Mouse (Mus musculus): ENCODE measurements around the gene Rpl23. TPM values are rescaled to one million over a fixed set of nuclear protein-coding genes. Genes with fewer than 3 reads are reported as not detected.
A peak's percentile ranks its signal among the peaks of the same experiment; 100 is the strongest.

The Rpl23 gene
- polyA plus RNA-seq, 1 experiment from 2014 or later: 518 TPM

DNA sequence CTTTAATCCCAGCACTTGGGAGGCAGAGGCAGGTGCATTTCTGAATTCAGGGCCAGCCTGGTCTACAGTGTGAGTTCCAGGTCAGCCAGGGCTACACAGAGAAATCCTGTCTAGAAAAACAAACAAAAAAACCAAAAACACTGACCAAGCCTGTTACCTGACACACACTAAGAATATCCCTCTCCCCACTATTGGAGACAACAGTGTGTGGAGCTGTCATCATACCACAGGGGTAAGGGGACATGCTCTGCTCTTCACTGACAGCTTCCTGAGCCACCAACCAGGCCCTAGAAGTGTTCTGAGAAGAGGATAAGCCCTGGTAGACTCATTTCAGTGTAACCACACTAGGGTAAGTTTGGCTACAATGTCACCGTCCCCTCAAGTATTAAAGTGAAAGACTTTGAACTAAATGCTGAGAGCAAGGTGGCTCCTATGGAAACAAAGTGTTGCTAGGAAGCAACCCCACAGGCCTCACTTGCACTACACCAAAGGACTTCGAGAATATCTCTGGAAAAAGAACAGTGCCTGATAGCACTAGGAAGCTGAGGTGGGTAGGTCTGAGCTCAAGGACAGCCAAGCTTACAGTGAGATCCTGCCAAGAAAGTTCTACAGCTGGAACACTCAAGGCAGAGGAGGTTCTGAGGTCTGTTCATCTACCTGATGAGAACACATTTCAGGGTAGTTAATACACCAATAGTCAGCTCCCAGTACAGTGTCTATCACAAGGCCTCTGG is 2.1 kb downstream of the Rpl23 start:
- peaks cover 59% of the 10 kb centered on the region for H3K36me3 ChIP-seq
- peak overlapping the region; percentile 64 for H3K4me2 ChIP-seq
- H3K4me1 ChIP-seq (replicated peaks): peaks cover 20% of the 10 kb centered on the region
- WGBS: 81% methylated on average over 2 of the region's 2 CpGs
- H3K27ac ChIP-seq: no peak overlapping the region
- H3K27me3 ChIP-seq: no peaks in the 10 kb centered on the region
- H3K9me3 ChIP-seq: 0 out of 2 replicates have a peak, but pooled peaks cover 2% of the 10 kb centered on the region
- no peak for ATAC-seq (ENCODE audit: insufficient number of reproducible peaks, insufficient read depth, low FRiP score, low TSS enrichment, low read depth)
- peak overlapping the region; percentile 95; the same call in 1 of the 2 replicates for H3K9ac ChIP-seq (replicated peaks)
- H3K4me3 ChIP-seq (replicated peaks): peak overlapping the region; percentile 78

DNA sequence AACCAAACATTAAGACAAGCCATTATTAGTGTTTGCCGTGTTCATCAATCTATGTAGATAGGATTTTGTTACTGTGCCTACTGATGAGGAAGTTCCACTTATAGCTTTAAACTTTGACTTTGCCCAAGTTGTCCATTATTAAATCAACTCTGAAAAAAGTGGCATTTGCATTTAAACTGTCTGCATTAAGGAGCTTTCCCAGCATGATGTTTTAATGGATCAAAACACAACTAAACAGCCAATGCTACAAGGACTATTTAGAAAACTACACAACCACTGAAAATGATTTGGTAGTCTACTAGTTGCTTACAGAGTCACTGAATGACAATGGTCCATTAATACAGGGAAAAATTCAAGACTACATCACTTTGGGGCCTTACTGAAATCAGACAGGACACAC is 3.3 kb downstream of the Rpl23 start:
- Histone ChIP-seq H3K27me3 (no peaks in the 10 kb centered on the region), H3K4me2 (no peak overlapping the region), H3K27ac (no peak overlapping the region), H3K36me3 (peaks cover 62% of the 10 kb centered on the region), H3K9me3 (no peaks in the 10 kb centered on the region), H3K9ac (replicated peaks) (no peak overlapping the region), H3K4me1 (replicated peaks) (peaks cover 20% of the 10 kb centered on the region), H3K4me3 (replicated peaks) (no peak overlapping the region)
- WGBS: 97% methylated on average over 1 of the region's 1 CpGs
- ATAC-seq (ENCODE audit: insufficient number of reproducible peaks, insufficient read depth, low FRiP score, low TSS enrichment, low read depth): no peak

DNA sequence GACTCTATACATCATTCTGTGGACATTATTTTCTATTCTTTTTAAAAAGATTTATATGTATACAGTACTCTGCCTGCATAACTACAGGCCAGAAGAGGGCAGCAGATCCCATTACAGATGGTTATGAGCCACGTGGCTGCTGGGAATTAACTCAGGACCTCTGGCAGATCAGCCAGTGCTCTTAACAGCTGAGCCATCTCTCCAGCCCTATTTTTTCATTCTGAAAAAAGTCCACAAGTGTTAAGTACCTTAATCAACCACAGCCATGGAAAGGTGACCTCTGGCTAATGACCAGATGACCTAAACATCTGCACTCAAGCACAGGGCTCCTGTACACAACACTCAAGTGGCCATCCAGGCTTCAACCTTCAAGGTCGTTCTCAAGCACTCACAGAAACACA is 5.1 kb downstream of the Rpl23 start:
- 36% methylated on average over 2 of the region's 2 CpGs for WGBS
- Histone ChIP-seq H3K27ac (no peak overlapping the region), H3K36me3 (peaks cover 62% of the 10 kb centered on the region), H3K9me3 (no peaks in the 10 kb centered on the region), H3K4me3 (replicated peaks) (no peak overlapping the region), H3K4me1 (replicated peaks) (peaks cover 15% of the 10 kb centered on the region), H3K9ac (replicated peaks) (no peak overlapping the region), H3K4me2 (no peak overlapping the region), H3K27me3 (no peaks in the 10 kb centered on the region)
- no peak for ATAC-seq (ENCODE audit: insufficient number of reproducible peaks, insufficient read depth, low FRiP score, low TSS enrichment, low read depth)

DNA sequence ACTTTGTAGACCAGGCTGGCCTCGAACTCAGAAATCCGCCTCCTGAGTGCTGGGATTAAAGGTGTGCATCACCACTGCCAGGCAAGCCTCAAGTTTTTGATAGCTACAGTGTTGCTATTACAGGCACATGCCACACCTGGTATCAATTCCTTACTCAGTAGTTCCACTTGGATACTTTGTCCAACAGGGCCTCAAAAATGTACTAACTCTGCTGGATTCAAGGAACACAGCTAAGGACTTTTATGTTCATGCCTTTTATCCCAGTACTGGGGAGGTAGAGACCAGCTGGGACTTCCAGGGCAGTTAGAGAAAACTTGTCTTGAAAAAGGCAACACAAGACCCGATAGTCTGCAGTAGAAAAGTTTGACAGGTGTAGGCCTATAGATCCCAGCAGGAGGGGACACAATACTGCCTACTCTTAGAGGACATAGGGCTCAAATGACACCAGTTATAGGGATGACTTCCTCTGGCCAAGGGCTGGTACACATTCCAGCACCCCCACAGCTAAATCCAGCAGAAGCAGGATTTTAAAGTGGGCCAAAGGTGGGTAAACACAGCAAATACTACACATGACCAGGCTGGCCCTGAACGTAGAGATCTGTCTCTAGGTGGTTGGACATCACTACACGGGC is 5.6 kb downstream of the Rpl23 start:
- no peak for ATAC-seq (ENCODE audit: insufficient number of reproducible peaks, insufficient read depth, low FRiP score, low TSS enrichment, low read depth)
- WGBS: 63% methylated on average over 5 of the region's 5 CpGs
- Histone ChIP-seq H3K4me2 (no peak overlapping the region), H3K9ac (replicated peaks) (no peak overlapping the region), H3K9me3 (no peaks in the 10 kb centered on the region), H3K4me1 (replicated peaks) (peaks cover 15% of the 10 kb centered on the region), H3K36me3 (peaks cover 62% of the 10 kb centered on the region), H3K4me3 (replicated peaks) (no peak overlapping the region), H3K27me3 (no peaks in the 10 kb centered on the region), H3K27ac (peak overlapping the region; percentile 5; the same call in 1 of the 2 replicates)

DNA sequence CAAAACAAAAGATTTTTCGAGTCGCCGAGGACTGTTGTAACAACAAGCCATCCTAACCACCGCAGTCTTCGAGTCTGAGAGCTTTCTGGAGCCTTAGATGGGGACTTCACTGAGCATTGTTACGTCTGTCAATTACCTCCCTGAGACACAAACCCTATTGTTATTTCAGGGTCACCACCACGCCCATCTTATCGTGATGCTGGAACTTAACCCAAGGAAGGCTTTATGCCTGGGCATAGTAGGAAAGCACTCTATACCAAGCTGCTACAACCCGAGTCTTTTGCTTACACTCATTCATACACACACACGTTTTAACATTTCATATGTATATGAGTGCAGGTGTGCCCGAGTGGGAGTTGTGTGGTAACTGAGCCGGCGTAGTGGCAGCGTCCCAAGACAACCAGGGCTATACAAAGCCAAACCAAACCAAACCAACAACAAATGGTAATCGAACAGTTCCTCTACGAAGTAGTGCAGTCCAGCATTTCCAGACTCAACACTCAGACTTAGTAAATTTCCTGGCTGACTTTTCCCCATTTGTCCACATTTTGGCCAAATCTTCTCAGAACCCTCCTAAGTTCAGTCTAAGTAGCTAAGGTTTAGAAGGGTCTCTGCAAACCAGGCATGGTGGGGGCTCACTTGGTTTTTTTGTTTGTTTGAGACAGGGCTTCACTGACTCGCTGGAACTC is 6.3 kb downstream of the Rpl23 start, which contains the start of gene 1700001P01Rik:
1700001P01Rik (minus strand) TSS at position 111 of the 689 bp plus-strand sequence.
- ATAC-seq (ENCODE audit: insufficient number of reproducible peaks, insufficient read depth, low FRiP score, low TSS enrichment, low read depth): no peak
- Histone ChIP-seq H3K4me1 (replicated peaks) (peaks cover 12% of the 10 kb centered on the region), H3K4me3 (replicated peaks) (no peak within 1 kb of the TSS), H3K27ac (peak within 1 kb of the TSS; percentile 5; the same call in 1 of the 2 replicates), H3K27me3 (no peaks in the 10 kb centered on the region), H3K9me3 (no peaks in the 10 kb centered on the region), H3K4me2 (no peak within 1 kb of the TSS), H3K9ac (replicated peaks) (no peak within 1 kb of the TSS), H3K36me3 (peaks cover 60% of the 10 kb centered on the region)
- 59% methylated on average over 17 of the region's 17 CpGs for WGBS

DNA sequence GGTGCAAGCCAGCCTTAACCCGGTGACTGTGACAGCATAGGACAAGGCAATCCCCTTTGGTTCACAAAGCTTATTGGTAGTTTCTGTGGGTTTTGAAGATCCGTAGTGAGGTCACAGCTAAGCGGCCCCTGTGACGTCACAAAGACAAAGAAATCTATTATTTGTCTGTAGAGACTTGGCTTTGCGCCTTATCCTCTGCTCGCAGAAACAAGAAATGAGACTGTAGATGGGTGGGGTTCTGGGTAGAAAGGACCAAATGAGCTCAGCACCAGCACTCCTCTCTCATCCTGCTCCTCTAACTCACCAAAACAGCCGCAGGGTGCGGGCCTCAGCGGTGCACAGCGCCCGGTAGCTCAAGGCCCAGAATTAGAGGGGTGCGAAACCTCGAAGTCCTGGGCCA is 7.1 kb downstream of the Rpl23 start:
- ATAC-seq (ENCODE audit: insufficient number of reproducible peaks, insufficient read depth, low FRiP score, low TSS enrichment, low read depth): no peak
- H3K27me3 ChIP-seq: no peaks in the 10 kb centered on the region
- H3K36me3 ChIP-seq: peaks cover 53% of the 10 kb centered on the region
- H3K9ac ChIP-seq (replicated peaks): no peak overlapping the region
- H3K4me1 ChIP-seq (replicated peaks): peaks cover 4% of the 10 kb centered on the region; the same call in 1 of the 2 replicates
- H3K9me3 ChIP-seq: no peaks in the 10 kb centered on the region
- WGBS: 76% methylated on average over 13 of the region's 13 CpGs
- no peak overlapping the region for H3K4me3 ChIP-seq (replicated peaks)
- H3K4me2 ChIP-seq: no peak overlapping the region
- H3K27ac ChIP-seq: no peak overlapping the region

DNA sequence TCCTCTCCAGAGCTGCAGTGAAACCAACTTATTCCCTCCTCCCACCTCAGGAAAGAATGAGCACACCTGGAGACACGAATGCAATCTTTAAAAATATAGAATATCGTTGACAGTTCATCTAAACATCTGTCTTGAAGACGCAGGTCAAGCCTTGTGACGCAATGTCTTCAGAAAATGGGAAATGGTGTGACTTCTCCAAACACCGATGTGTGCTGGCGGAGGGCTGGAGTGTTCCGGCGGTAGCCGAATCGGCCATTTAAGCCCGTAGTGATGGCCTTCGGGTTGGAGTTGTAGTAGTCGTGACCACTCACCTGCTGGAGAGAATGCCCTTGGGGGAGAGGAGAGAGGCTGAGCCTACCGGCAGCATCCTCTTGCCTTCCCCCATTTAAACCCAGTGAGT is 10.8 kb downstream of the Rpl23 start:
- no peaks in the 10 kb centered on the region for H3K27me3 ChIP-seq
- H3K4me2 ChIP-seq: no peak overlapping the region
- WGBS: 80% methylated on average over 14 of the region's 14 CpGs
- H3K9me3 ChIP-seq: no peaks in the 10 kb centered on the region
- no peak overlapping the region for H3K9ac ChIP-seq (replicated peaks)
- peaks cover 16% of the 10 kb centered on the region for H3K36me3 ChIP-seq
- H3K4me3 ChIP-seq (replicated peaks): no peak overlapping the region
- no peak for ATAC-seq (ENCODE audit: insufficient number of reproducible peaks, insufficient read depth, low FRiP score, low TSS enrichment, low read depth)
- no peak overlapping the region for H3K27ac ChIP-seq
- H3K4me1 ChIP-seq (replicated peaks): no peaks in the 10 kb centered on the region

DNA sequence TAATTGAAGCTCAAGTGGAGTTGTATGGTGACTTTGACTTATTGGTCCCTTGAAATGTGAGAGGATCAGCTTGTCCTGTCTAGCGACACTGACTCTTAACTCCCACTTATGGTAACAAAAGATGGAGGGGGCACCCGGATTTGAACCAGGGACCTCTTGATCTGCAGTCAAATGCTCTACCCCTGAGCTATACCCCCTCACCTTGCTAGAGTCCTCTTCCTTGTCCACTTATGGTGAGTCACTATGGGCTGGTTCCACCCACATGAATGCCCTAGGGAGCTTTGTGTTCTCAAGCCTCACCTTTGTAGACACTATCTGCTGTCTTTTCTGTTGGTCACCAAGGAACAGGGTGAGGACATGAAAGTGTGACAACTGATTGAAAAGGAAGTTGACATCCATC is 12.5 kb downstream of the Rpl23 start:
- peaks cover 10% of the 10 kb centered on the region for H3K4me1 ChIP-seq (replicated peaks)
- no peaks in the 10 kb centered on the region for H3K27me3 ChIP-seq
- no peaks in the 10 kb centered on the region for H3K9me3 ChIP-seq
- no peak overlapping the region for H3K4me2 ChIP-seq
- ATAC-seq (ENCODE audit: insufficient number of reproducible peaks, insufficient read depth, low FRiP score, low TSS enrichment, low read depth): no peak
- H3K4me3 ChIP-seq (replicated peaks): no peak overlapping the region
- no peaks in the 10 kb centered on the region for H3K36me3 ChIP-seq
- WGBS: 34% methylated on average over 2 of the region's 2 CpGs
- no peak overlapping the region for H3K27ac ChIP-seq
- no peak overlapping the region for H3K9ac ChIP-seq (replicated peaks)

GRCm38 (mm10) chr11:97766154-97766881 is 15.9 kb downstream of the Rpl23 start, which contains the start of gene Cwc25:
Gene Cwc25 (minus strand): TSS chr11:97766556.
- no peaks in the 10 kb centered on the region for H3K27me3 ChIP-seq
- H3K9ac ChIP-seq (replicated peaks): peak within 1 kb of the TSS; percentile 89
- H3K4me1 ChIP-seq (replicated peaks): peaks cover 10% of the 10 kb centered on the region
- H3K9me3 ChIP-seq: no peaks in the 10 kb centered on the region
- 1% methylated on average over 38 of the region's 38 CpGs for WGBS
- H3K27ac ChIP-seq: peak within 1 kb of the TSS; percentile 86
- H3K36me3 ChIP-seq: peaks cover 31% of the 10 kb centered on the region
- ATAC-seq (ENCODE audit: insufficient number of reproducible peaks, insufficient read depth, low FRiP score, low TSS enrichment, low read depth): peak; percentile 87
- H3K4me2 ChIP-seq: peak within 1 kb of the TSS; percentile 83
- peak within 1 kb of the TSS; percentile 93 for H3K4me3 ChIP-seq (replicated peaks)

GRCm38 (mm10) chr11:97761638-97762037 is 20.6 kb downstream of the Rpl23 start:
- ATAC-seq (ENCODE audit: insufficient number of reproducible peaks, insufficient read depth, low FRiP score, low TSS enrichment, low read depth): no peak
- H3K4me1 ChIP-seq (replicated peaks): peaks cover 10% of the 10 kb centered on the region
- H3K4me3 ChIP-seq (replicated peaks): no peak overlapping the region
- H3K4me2 ChIP-seq: no peak overlapping the region
- no peak overlapping the region for H3K9ac ChIP-seq (replicated peaks)
- no peak overlapping the region for H3K27ac ChIP-seq
- H3K9me3 ChIP-seq: no peaks in the 10 kb centered on the region
- peaks cover 67% of the 10 kb centered on the region for H3K36me3 ChIP-seq
- no peaks in the 10 kb centered on the region for H3K27me3 ChIP-seq

DNA sequence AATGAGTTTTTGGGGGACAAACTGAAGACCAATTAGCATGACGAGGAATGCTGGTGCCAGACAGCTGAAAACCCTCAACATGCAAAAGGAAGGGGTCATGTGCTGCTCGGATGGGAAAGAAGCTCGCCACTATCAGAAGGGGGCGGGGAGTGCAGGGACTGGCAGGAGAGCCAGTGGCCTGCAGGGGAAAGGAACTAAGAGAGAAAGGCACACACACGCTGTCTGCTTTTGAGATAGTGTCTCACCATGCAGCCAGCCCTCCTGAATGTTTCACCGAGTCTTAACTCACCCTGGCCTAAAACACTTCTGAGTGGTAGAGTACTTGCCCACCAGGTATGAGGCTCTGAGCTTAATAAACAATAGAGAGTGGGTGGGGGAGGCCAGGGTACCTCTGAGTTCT is 23.3 kb downstream of the Rpl23 start:
- peaks cover 84% of the 10 kb centered on the region for H3K36me3 ChIP-seq
- H3K9ac ChIP-seq (replicated peaks): no peak overlapping the region
- no peak overlapping the region for H3K4me3 ChIP-seq (replicated peaks)
- no peak for ATAC-seq (ENCODE audit: insufficient number of reproducible peaks, insufficient read depth, low FRiP score, low TSS enrichment, low read depth)
- no peaks in the 10 kb centered on the region for H3K9me3 ChIP-seq
- H3K27ac ChIP-seq: no peak overlapping the region
- 84% methylated on average over 6 of the region's 6 CpGs for WGBS
- H3K4me2 ChIP-seq: no peak overlapping the region
- H3K4me1 ChIP-seq (replicated peaks): no peaks in the 10 kb centered on the region
- H3K27me3 ChIP-seq: no peaks in the 10 kb centered on the region
